Mouse (Mus musculus) right cerebral cortex, postnatal 14 days (tissue): ENCODE data around the gene Hspb8.
"Not testable (repeated sequence)": the region's sequence is repeated elsewhere in the genome, so short reads cannot be mapped to it uniquely, and the experiment has no call there.

Experiments
- DNase-seq: peaks from one replicate; pipeline ENCODE4 v3.0.0; 2022

The Hspb8 gene

GRCm38 (mm10) chr5:116387302-116387935 is 35.2 kb downstream of the Hspb8 start:
- DNase-seq: no peak

- peak; percentile 66 for DNase-seq
These were observed 36.6 kb downstream of the Hspb8 start for GRCm38 (mm10) chr5:116386020-116386419.

- DNase-seq: not testable (repeated sequence)
These were observed 40.0 kb downstream of the Hspb8 start for GRCm38 (mm10) chr5:116382646-116383045.

GRCm38 (mm10) chr5:116381726-116382125 is 40.9 kb downstream of the Hspb8 start:
- no peak for DNase-seq

GRCm38 (mm10) chr5:116381217-116381616 is 41.4 kb downstream of the Hspb8 start:
- DNase-seq: no peak

DNA sequence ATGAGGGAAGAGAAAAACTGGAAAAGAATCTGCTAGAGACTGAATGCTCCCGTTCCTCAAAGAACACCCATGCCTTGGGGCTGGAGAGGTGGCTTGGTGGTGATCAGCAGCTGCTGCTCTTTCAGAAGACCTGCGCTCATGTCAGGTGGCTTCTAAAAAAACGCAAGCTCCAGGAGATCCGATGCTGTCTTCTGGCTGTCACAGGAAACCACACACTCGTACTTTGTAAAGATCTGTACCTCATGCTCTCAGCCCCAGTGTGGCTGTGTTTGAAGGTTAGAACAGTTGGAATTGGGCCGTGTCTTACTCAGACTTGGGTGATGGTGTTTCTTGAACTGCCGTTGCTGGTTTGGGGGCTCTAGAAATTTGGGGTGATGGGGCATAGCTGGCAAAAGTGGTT is 42.3 kb downstream of the Hspb8 start:
- DNase-seq: no peak

GRCm38 (mm10) chr5:116378872-116379271 is 43.8 kb downstream of the Hspb8 start:
- DNase-seq: no peak

DNA sequence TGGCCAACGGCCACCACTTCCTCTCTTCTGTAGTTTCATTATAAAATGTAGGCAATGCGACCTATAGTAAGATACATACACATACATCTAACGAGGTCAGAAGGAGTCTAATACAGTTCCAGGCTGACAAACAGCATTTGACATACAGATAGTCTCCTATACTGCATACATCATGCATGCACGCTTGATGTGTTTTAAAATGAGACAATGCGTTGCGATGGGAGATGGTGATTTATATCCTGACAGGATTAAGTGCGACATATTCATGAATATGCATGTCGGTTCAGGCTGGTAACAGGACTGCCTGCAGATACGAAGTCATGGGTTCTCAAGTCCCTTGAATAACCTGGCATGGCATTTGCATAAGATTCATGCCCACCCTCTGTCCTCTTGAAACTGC is 54.7 kb downstream of the Hspb8 start:
- no peak for DNase-seq

- DNase-seq: no peak
These were observed 55.6 kb downstream of the Hspb8 start for GRCm38 (mm10) chr5:116366889-116367682.

DNA sequence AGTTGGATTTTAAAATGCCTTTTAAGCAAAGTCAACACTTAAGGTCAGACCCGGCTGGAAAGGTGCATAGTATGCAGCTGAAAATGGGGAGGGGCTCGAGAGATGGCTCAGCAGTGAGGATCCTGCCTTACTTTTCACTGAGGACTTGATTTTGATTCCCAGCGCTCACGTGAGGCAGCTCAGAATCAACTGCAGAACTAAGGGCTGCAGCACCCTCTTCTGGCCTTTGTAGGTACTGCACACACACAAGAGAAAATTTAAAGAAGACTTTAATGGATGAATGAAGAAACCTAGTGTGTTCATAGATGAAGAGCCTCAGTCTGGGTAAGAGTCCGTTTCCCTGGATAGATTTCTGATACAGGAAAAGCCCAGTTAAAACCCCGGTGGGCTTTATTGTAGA is 61.3 kb downstream of the Hspb8 start:
- DNase-seq: no peak

- no peak for DNase-seq
These were observed 61.9 kb downstream of the Hspb8 start for GRCm38 (mm10) chr5:116360751-116361150.
